Mouse (Mus musculus): ENCODE results near the gene Gtf2a1.
A peak's percentile ranks its signal among the peaks of the same experiment; 100 is the strongest.
"Not testable (repeated sequence)": the region's sequence is repeated elsewhere in the genome, so short reads cannot be mapped to it uniquely, and the experiment has no call there.

Gtf2a1 gene

GRCm38 (mm10) chr12:91581204-91582070 is 8.8 kb downstream of the Gtf2a1 start:
- DNase-seq, result no peak

DNA sequence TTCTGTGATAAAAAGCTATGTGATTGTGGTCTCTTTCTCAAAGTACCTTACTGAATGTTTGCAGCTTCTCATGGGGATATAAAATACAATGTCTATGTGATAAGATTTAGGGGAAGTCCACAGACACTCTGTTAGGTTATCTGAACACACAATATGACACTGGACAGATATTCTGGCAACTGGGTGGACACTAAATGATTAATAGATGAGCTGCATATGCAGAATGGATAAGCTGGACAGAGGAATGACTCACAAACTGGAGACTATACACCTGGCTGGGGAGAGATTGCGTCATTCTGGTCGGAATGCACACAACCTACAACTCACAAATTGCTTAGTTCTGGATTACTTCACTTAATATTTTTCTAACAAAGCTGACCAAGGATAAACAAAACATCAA is 10.6 kb downstream of the Gtf2a1 start:
- DNase-seq, result no peak

DNA sequence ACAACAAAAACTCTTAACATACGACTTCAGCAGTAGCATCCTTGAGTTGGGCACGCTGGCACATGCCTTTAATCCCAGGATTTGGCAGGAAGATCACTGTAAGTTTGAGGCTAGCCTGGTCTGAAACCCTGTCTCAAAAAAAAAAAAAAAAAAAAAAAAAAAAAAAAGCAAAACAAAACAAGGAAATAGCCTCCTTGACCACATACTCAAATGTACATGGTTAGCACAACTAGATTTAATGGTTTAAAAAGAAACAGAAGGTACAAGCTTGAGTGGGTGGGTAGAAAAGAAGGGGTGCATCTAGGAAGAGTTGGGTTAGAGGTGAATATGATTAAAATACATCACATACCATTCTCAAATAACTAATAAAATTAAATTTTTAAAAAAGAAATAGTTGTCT is 18.6 kb downstream of the Gtf2a1 start:
- DNase-seq, result no peak

- no peak for DNase-seq
Measured at GRCm38 (mm10) chr12:91569255-91569654, 21.0 kb downstream of the Gtf2a1 start.

GRCm38 (mm10) chr12:91567145-91567544 is 23.1 kb downstream of the Gtf2a1 start:
- DNase-seq, result no peak

DNA sequence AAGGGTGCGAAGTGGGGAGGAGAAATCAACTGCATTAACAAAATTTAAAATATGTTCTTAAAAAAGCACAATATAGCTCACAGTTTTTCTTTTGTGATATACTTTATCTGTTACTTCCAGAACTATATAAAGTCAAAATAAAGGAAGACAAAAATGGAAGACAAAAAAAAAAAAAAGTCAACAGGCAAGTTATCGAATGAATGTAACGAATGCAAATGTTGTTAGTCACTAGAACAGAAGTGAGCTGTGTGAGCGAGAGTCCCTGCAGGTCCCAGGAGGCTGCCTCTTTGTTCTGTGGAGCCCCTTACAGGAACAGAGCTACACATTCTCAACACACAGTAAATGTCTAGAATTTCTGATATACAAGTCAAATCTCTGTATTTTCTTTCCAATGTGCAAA is 32.1 kb downstream of the Gtf2a1 start:
- DNase-seq, result not testable (repeated sequence)

GRCm38 (mm10) chr12:91557358-91558005 is 32.8 kb downstream of the Gtf2a1 start:
- DNase-seq, result not testable (repeated sequence)

- DNase-seq, result peak; percentile 27
Measured at GRCm38 (mm10) chr12:91551773-91552526, 38.3 kb downstream of the Gtf2a1 start.

DNA sequence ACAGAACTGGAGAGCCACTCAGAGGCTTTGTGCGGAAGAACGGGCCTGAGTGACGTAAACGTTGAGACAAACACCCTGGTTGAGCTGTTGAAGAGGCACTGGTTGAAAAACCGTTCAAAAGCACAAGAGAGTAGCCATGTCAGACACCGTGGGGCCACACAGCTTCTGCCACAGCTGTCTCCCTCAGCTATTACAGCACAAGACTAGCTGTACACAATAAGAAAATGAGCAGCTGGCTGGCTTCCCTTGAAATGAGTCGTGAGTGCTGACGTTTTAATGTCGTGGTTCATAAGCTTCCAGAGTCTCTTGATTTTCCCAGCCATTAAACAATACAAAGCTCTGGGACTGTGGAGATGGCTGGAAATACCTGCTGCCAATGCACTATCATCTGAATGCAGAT is 40.8 kb downstream of the Gtf2a1 start:
- DNase-seq, result no peak

GRCm38 (mm10) chr12:91540202-91540601 is 50.1 kb downstream of the Gtf2a1 start:
- DNase-seq, result no peak

GRCm38 (mm10) chr12:91534514-91534913 is 55.8 kb downstream of the Gtf2a1 start:
- DNase-seq, result no peak

DNA sequence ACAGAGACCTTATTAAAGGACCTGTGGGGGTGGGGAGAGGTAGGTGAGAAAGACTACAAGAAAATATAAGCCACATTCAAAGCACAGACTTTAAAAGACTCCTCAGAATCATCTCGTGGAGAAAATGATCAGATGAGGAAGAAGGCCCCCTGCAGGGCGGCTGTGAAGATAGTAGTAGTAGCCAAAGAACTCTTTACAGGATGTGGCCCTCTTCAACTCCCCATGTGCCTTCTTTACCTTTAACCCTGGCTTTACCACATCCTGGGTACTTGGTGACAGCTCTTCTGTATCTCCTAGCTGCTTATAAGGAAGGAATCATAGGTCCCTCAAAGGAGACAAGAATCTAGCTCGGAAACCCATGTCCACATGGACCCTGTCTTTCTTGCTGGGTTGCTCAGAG is 66.7 kb downstream of the Gtf2a1 start:
- DNase-seq, result no peak

DNA sequence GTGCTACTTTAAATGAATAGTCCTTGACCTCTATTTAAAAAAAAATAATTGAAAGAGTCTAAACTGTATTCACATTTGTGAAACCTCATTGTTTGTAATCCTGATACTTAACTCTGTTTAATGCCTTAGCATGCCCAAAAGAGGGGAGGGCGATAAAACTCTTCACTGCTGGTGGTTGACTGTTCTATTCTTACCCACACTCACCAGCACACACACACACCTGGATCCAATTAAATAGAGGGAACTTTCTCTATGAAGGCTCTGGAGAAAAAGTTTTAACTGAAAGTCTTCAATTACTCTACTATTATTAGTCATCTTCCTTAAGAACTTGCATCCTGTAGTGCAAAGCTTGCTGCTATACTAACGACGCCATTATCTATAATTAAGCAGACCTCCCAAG is 72.5 kb downstream of the Gtf2a1 start:
- no peak for DNase-seq

- no peak for DNase-seq
Measured at GRCm38 (mm10) chr12:91513980-91514379, 76.3 kb downstream of the Gtf2a1 start.

- no peak for DNase-seq
Measured at GRCm38 (mm10) chr12:91511766-91512165, 78.5 kb downstream of the Gtf2a1 start.
